Mouse (Mus musculus): ENCODE results near the gene Sptbn1.

DNA sequence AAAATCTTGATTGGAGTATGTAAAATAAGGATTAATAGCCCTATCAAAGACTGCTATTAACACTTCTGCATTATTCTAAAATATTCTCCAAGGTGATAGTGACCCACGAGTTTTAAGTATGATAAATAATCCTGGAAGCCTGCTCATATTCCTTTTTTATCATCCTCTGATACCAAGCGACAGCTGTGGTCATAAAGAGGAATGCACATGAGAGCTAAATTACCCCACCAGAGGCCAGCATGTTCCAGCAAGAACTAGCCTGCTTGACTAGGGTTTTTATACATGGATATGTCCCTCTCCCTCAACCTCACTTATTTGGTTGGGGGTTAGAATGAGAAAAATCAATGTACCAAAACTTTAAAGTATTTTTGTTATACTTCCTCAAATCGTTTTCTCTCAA lies 56.8 kb downstream of the Sptbn1 start:
- TF ChIP-seq CTCF (IDR thresholded peaks at IDR 0.05; ENCODE audit: low read depth, low read length) (no peak), TAL1 (conservative IDR thresholded peaks at IDR 0.05; ENCODE audit: low read depth, low read length) (no peak), GATA1 (IDR thresholded peaks at IDR 0.05; ENCODE audit: borderline replicate concordance, low read length) (no peak)

Data from G1E (cell line).